Mouse (Mus musculus): ENCODE results near the gene Cdc42ep5.

Cdc42ep5 gene

DNA sequence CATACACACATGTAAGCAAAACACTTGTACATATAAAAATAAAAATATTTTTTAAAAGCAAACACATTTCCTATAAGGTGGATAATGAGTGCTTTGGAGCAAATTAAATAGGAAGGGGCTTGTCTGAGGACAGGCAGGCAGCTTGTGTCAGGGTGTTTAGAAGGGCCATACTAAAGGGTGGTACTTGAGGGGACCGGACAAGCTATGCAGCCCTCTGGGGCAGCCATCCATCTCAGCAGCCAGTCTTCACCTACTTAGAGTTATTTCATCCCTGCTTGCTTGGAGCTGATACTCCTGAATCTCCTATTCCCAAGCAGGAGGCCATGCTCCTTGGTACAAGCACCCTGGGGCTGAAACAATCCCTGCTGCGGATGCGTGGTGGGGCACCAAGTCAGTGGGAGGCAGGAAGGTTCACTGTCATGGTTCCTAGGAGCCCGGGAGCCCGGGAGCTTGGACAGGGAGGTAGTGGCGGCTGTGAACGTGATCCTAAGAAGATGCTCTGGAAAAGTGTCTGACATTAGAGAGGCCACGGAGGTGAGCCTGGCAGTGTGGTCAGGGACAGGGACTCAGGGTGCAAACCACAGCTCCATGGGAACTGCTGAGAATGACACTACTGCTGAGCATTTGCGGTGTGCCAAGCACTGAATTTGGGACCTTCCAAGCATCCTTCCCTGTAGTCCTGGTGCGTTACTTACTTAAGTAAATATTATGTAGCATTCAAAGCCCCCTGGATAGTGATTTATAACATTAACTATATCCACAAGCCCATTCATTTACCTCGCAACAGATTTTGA is 37.5 kb downstream of the Cdc42ep5 start:
- DNase-seq (ENCODE audit: low spot score), result no peak

GRCm38 (mm10) chr7:4125306-4125705 is 39.4 kb downstream of the Cdc42ep5 start:
- DNase-seq (ENCODE audit: low spot score), result no peak

GRCm38 (mm10) chr7:4124856-4125255 is 39.8 kb downstream of the Cdc42ep5 start:
- DNase-seq (ENCODE audit: low spot score), result no peak

GRCm38 (mm10) chr7:4124315-4124759 is 40.3 kb downstream of the Cdc42ep5 start:
- no peak for DNase-seq (ENCODE audit: low spot score)

DNA sequence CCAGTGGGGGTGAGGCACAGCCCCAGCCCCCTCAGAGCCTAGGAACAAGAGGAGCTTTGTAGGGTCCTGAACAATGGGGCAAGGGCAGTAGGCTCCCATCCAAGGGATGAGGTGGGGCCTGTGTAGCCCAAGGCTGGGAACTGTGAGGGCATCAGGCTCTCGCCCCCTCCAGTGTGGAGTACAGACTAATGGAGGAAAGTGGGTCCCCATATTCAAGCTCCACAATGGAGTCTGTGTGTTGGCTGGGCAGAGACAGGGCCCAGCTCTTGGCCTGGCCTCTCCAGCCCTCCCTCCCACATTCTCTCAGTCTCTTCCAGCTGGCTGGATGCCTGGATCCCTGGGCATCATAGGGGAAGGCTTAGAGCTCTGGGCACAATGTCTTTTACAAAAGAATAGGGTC is 40.9 kb downstream of the Cdc42ep5 start:
- peak; percentile 53 for DNase-seq (ENCODE audit: low spot score)

DNA sequence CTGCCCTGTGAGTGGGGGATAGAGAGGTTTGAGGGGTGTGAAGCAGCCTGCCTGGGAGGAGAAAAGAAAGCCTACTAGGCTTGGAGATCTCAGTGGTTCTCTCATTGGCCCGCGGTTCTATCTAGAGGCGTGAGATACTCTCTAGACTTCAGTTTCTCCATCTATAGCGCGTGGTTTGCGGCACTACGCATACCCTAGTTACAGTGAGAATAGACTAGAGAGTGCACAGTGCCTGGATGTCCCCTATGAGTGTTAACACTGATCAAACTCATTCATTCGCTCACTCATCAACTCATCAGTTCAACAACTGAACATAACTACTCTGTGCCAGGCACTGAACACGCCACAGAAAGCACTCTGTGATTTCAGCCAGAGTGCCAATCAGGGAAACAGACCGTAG is 41.9 kb downstream of the Cdc42ep5 start:
- no peak for DNase-seq (ENCODE audit: low spot score)

DNA sequence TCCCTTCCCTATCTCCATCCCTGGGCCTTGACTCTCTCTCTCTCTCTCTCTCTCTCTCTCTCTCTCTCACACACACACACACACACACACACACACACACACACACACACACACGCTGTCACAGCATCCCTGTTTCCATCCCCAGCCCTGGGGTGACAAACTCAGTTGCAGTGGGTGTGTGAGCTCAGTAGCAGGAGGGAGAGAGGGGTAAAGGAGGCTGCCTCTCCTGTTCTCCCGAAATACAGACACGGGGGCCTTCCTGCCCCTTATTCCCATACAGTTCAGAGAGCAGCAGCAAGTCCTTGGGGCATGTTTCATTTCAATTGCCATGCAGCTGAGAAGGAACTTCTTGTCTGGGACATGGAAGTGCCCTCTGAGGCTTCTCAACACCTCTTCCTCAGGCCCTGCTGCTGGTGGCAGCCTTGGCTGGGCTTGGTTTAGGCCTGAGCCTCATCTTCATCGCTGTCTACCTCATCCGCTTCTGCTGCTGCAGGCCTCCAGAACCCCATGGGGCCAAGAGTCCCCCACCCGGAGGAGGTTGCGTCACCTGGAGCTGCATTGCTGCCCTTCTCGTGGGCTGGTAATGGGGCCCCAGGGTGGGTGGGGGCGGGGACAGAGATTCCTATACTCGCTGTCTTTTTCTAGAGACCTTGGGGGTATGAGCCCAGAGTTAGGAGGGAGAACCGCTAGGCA is 42.4 kb downstream of the Cdc42ep5 start:
- no peak for DNase-seq (ENCODE audit: low spot score)

- DNase-seq (ENCODE audit: low spot score), result no peak
Observed at GRCm38 (mm10) chr7:4119976-4120921, 44.4 kb downstream of the Cdc42ep5 start.

DNA sequence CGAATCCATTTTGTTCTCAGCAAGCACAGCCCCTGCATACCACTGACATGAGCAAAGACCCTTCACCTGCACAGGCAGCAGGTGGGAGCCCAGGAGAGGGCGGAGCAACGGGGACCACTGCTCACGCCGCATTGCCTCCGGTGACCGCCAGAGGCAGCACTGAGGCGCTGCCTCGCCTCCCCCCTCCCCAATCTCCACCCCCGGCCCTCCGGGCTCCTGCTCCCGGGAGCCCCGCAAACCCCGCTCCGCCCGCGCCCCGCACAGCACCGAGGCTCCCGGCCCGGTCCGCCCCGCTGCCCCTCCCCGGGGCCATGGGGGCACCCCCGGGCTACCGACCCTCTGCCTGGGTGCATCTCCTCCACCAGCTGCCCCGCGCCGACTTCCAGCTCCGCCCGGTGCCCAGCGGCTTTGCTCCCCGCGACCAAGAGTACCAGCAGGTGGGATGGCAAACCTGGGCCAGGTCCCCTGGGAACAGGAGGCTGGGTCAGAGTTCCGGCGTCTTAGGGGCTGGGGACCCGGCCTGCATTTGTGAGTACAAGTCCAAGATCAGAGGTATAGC is 45.2 kb downstream of the Cdc42ep5 start, which contains the start of gene Ttyh1:
Gene Ttyh1, plus strand, starts transcription at position 65 of the 559 bp plus-strand sequence.
- no peak for DNase-seq (ENCODE audit: low spot score)

- DNase-seq (ENCODE audit: low spot score), result no peak
Observed at GRCm38 (mm10) chr7:4117050-4117814, 47.4 kb downstream of the Cdc42ep5 start.

GRCm38 (mm10) chr7:4111766-4112165 is 52.9 kb downstream of the Cdc42ep5 start:
- DNase-seq (ENCODE audit: low spot score), result no peak

DNA sequence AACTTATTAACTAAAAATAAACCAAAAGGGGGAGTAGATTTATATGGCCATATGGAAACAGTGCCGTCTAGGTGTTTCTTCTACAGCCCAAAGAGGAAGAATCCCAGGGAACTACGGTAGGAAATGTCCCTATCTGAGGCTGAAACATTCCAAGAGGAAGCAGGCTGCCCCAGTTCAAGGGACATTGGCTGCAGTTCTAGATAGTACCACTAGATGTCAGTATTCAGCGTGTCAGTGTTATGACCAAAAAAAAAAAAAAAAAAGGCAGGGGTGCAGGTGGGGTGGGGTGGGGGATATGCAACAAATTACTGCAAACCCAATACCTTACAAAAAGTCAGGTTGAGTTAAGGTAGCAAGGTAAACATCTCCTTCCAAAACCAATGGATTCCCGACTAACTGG is 61.2 kb downstream of the Cdc42ep5 start:
- DNase-seq (ENCODE audit: low spot score), result no peak

Measured in ovary, postnatal 36 days (tissue).